Mouse (Mus musculus) spleen, adult 2 months (tissue): ENCODE results near the gene Fxn.

Experiments
- CTCF ChIP-seq: fragments of 200-500 bp; IDR thresholded peaks from 2 replicates; pipeline ENCODE4 v1.5.1; 2011; ENCODE audit warnings: mild to moderate bottlenecking, inconsistent platforms; ENCODE audit not compliant: insufficient read depth, insufficient read length, insufficient replicate concordance; ENCODE audit errors: extremely low read depth
- POLR2A ChIP-seq: fragments of 200-500 bp; IDR thresholded peaks from 2 replicates; pipeline ENCODE4 v1.6.1; 2011; ENCODE audit warnings: low read depth, low read length, inconsistent platforms

GRCm38 (mm10) chr19:24279706-24280600 is 452 bp downstream of the Fxn start:
- TF ChIP-seq CTCF (no peak), POLR2A (peak; percentile 56)
